Mouse (Mus musculus): ENCODE data around the gene Trcg1.

DNA sequence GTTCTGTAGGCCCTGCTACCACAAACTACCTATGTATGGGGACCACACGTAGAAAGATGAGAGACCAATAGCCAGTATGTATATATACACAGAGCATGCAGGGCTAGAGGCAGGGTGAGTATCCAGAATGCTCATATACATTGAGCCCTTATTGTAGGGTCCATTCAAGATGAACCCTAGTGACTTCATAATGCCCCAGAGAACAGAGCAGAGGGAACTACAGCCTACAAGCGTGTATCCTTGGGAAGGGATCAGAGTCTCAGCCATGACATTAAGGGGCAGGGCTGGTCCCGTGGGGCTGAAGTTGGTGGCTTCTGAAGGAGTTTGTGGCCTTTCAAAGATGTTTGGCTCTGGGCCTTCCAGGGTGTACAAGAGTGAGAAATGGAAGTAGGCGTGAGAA lies 13.7 kb downstream of the Trcg1 start:
- TF ChIP-seq POLR2A (IDR thresholded peaks at IDR 0.05; ENCODE audit: insufficient read depth, low read depth, low read length) (no peak), CTCF (IDR thresholded peaks at IDR 0.05; ENCODE audit: insufficient read depth, low read depth, low read length) (no peak)

Data from olfactory bulb, adult 2 months (tissue).